Mouse (Mus musculus): Measurements from ENCODE around the gene Grem1. TPM values are rescaled to one million over a fixed set of nuclear protein-coding genes. Genes with fewer than 3 reads are reported as not detected.

Grem1 gene
- polyA plus RNA-seq (2012; rRNA removed), result 0.03 TPM in 1 of 2 replicates, not detected in the other
- polyA plus RNA-seq (2014; fragmentation: Nextera tagmentation; extraction: Ambion mirVana), result not detected in 2 replicates

GRCm38 (mm10) chr2:113758311-113759161, at the start of gene Grem1:
Gene Grem1 (minus strand): TSS chr2:113758646.
- TF ChIP-seq EP300 (IDR thresholded peaks at IDR 0.05; ENCODE audit: low read depth), result no peak
- no peak for TF ChIP-seq CTCF (IDR thresholded peaks at IDR 0.05; ENCODE audit: low read depth)
- Histone ChIP-seq H3K4me1 (replicated peaks; ENCODE audit: control insufficient read depth in 2 of 2, insufficient read depth in 2 of 2, low read length in 1 of 2) (no peaks in the 10 kb centered on the region), H3K9me3 (ENCODE audit: control insufficient read depth, low read length) (no peaks in the 10 kb centered on the region), H3K4me2 (ENCODE audit: low read depth) (peak within 1 kb of the TSS; percentile 18), H3K27ac (no peak within 1 kb of the TSS), H3K36me3 (replicated peaks; ENCODE audit: control insufficient read depth, insufficient read depth, low read depth) (no peaks in the 10 kb centered on the region), H3K27me3 (ENCODE audit: control insufficient read depth, insufficient read depth, low read length) (peaks cover 28% of the 10 kb centered on the region), H3K9ac (replicated peaks) (no peak within 1 kb of the TSS), H3K4me3 (ENCODE audit: insufficient read depth in 1 of 2, low read depth in 2 of 2, low read length in 2 of 2) (no peak within 1 kb of the TSS)
- ATAC-seq (ENCODE audit: insufficient read depth), result no peak
- no peak for DNase-seq (ENCODE audit: low read depth in 3 of 3, low spot score in 3 of 3)
- 2% methylated on average over 64 of the region's 64 CpGs for WGBS (ENCODE audit: insufficient replicate concordance)

DNA sequence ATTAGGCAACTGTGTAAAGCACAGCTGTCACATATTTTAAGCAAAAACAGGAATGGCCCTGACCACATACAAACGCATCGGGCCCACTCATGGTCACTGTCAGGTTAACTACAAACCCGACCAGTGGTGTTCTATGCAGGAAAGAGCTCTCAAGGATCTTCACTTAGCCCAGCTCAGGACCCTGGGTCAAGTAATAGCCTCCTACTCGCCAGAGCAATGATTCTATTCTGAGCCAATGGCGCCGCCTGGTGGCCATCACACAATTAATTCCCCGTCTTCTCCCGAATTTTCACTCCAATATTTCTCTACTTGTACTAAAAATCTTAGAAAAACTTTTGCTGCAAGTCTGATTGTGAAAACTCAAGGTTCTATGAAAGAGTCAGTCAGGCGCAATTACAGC, 49.2 kb upstream of the Grem1 start:
- DNase-seq (ENCODE audit: low read depth in 3 of 3, low spot score in 3 of 3) (no peak), ATAC-seq (ENCODE audit: insufficient read depth) (no peak)
- no peaks in the 10 kb centered on the region for H3K27me3 ChIP-seq (ENCODE audit: control insufficient read depth, insufficient read depth, low read length)
- TF ChIP-seq EP300 (IDR thresholded peaks at IDR 0.05; ENCODE audit: low read depth) (no peak), CTCF (IDR thresholded peaks at IDR 0.05; ENCODE audit: low read depth) (peak; percentile 62)
- 18% methylated on average over 9 of the region's 9 CpGs for WGBS (ENCODE audit: insufficient replicate concordance)
- no peak overlapping the region for H3K4me2 ChIP-seq (ENCODE audit: low read depth)
- H3K36me3 ChIP-seq (replicated peaks; ENCODE audit: control insufficient read depth, insufficient read depth, low read depth), result no peaks in the 10 kb centered on the region
- H3K4me3 ChIP-seq (ENCODE audit: insufficient read depth in 1 of 2, low read depth in 2 of 2, low read length in 2 of 2), result no peak overlapping the region
- no peaks in the 10 kb centered on the region for H3K4me1 ChIP-seq (replicated peaks; ENCODE audit: control insufficient read depth in 2 of 2, insufficient read depth in 2 of 2, low read length in 1 of 2)
- H3K27ac ChIP-seq, result no peak overlapping the region
- no peaks in the 10 kb centered on the region for H3K9me3 ChIP-seq (ENCODE audit: control insufficient read depth, low read length)
- H3K9ac ChIP-seq (replicated peaks), result no peak overlapping the region

GRCm38 (mm10) chr2:113806851-113807577, 48.6 kb upstream of the Grem1 start:
- Histone ChIP-seq H3K9ac (replicated peaks) (no peak overlapping the region), H3K4me1 (replicated peaks; ENCODE audit: control insufficient read depth in 2 of 2, insufficient read depth in 2 of 2, low read length in 1 of 2) (no peaks in the 10 kb centered on the region), H3K9me3 (ENCODE audit: control insufficient read depth, low read length) (no peaks in the 10 kb centered on the region), H3K27me3 (ENCODE audit: control insufficient read depth, insufficient read depth, low read length) (no peaks in the 10 kb centered on the region), H3K4me3 (ENCODE audit: insufficient read depth in 1 of 2, low read depth in 2 of 2, low read length in 2 of 2) (no peak overlapping the region), H3K4me2 (ENCODE audit: low read depth) (no peak overlapping the region), H3K36me3 (replicated peaks; ENCODE audit: control insufficient read depth, insufficient read depth, low read depth) (no peaks in the 10 kb centered on the region), H3K27ac (no peak overlapping the region)
- TF ChIP-seq CTCF (IDR thresholded peaks at IDR 0.05; ENCODE audit: low read depth), result no peak
- TF ChIP-seq EP300 (IDR thresholded peaks at IDR 0.05; ENCODE audit: low read depth), result no peak
- DNase-seq (ENCODE audit: low read depth in 3 of 3, low spot score in 3 of 3) (no peak), ATAC-seq (ENCODE audit: insufficient read depth) (no peak)
- WGBS (ENCODE audit: insufficient replicate concordance), result 56% methylated on average over 10 of the region's 10 CpGs

DNA sequence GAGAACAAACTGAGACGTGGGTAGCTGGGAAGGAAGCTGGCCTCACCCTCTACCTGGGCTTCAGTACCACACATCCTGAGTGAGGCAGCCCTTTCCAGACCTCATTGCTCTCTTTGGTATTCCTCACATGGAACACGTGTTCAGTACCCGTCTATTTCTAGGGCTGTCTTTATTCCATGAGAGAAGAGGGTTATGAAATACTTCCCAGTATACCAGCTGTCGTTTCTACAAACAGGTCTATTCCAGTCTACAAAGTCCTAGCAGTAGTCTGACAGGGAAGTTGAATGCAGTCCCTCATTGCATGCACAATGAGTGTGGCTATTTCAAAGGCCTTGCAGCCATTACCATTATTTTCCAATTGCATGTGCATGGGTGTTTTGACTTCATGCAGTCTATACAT, 47.3 kb upstream of the Grem1 start:
- no peaks in the 10 kb centered on the region for H3K27me3 ChIP-seq (ENCODE audit: control insufficient read depth, insufficient read depth, low read length)
- no peak for TF ChIP-seq EP300 (IDR thresholded peaks at IDR 0.05; ENCODE audit: low read depth)
- no peak for TF ChIP-seq CTCF (IDR thresholded peaks at IDR 0.05; ENCODE audit: low read depth)
- no peaks in the 10 kb centered on the region for H3K4me1 ChIP-seq (replicated peaks; ENCODE audit: control insufficient read depth in 2 of 2, insufficient read depth in 2 of 2, low read length in 1 of 2)
- DNase-seq (ENCODE audit: low read depth in 3 of 3, low spot score in 3 of 3) (no peak), ATAC-seq (ENCODE audit: insufficient read depth) (no peak)
- no peak overlapping the region for H3K4me2 ChIP-seq (ENCODE audit: low read depth)
- H3K27ac ChIP-seq, result no peak overlapping the region
- H3K9ac ChIP-seq (replicated peaks), result no peak overlapping the region
- no peaks in the 10 kb centered on the region for H3K9me3 ChIP-seq (ENCODE audit: control insufficient read depth, low read length)
- WGBS (ENCODE audit: insufficient replicate concordance), result 45% methylated on average over 4 of the region's 4 CpGs
- H3K4me3 ChIP-seq (ENCODE audit: insufficient read depth in 1 of 2, low read depth in 2 of 2, low read length in 2 of 2), result no peak overlapping the region
- H3K36me3 ChIP-seq (replicated peaks; ENCODE audit: control insufficient read depth, insufficient read depth, low read depth), result no peaks in the 10 kb centered on the region

DNA sequence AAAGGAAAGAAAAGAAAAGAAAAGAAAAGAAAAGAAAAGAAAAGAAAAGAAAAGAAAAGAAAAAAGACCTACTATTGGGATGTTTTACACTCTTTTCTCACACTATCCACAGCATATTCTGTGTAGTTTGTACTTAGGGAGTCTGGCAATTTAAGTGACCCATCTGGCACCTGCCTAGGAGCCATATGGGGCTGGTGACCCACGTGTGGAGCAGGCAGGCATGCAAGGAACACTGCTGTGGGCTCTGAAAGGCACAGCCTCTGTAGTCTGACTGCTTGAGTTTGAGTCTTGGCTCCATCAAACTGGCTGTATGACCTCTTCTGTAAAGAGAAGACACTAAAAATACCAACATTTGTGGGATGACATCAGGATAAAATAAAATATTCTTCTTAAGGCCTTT, 45.3 kb upstream of the Grem1 start:
- ATAC-seq (ENCODE audit: insufficient read depth) (no peak), DNase-seq (ENCODE audit: low read depth in 3 of 3, low spot score in 3 of 3) (no peak)
- Histone ChIP-seq H3K9me3 (ENCODE audit: control insufficient read depth, low read length) (no peaks in the 10 kb centered on the region), H3K27ac (no peak overlapping the region), H3K4me2 (ENCODE audit: low read depth) (no peak overlapping the region), H3K4me1 (replicated peaks; ENCODE audit: control insufficient read depth in 2 of 2, insufficient read depth in 2 of 2, low read length in 1 of 2) (no peaks in the 10 kb centered on the region), H3K36me3 (replicated peaks; ENCODE audit: control insufficient read depth, insufficient read depth, low read depth) (no peaks in the 10 kb centered on the region), H3K9ac (replicated peaks) (no peak overlapping the region), H3K4me3 (ENCODE audit: insufficient read depth in 1 of 2, low read depth in 2 of 2, low read length in 2 of 2) (no peak overlapping the region), H3K27me3 (ENCODE audit: control insufficient read depth, insufficient read depth, low read length) (no peaks in the 10 kb centered on the region)
- WGBS (ENCODE audit: insufficient replicate concordance), result 10% methylated on average over 1 of the region's 1 CpGs
- no peak for TF ChIP-seq EP300 (IDR thresholded peaks at IDR 0.05; ENCODE audit: low read depth)
- no peak for TF ChIP-seq CTCF (IDR thresholded peaks at IDR 0.05; ENCODE audit: low read depth)
